Mouse (Mus musculus) heart, postnatal 0 days (tissue): Measurements from ENCODE around the gene Daam2. TPM values are rescaled to one million over a fixed set of nuclear protein-coding genes. Genes with fewer than 3 reads are reported as not detected.
"Not testable (repeated sequence)": the region's sequence is repeated elsewhere in the genome, so short reads cannot be mapped to it uniquely, and the experiment has no call there.

Experiments used
- ATAC-seq: fragments of 200-750 bp; cut with Nextera tagmentation; 2 replicates; pipeline ENCODE4 v1.8.0; 2017; ENCODE audit warnings: low read depth, moderate number of reproducible peaks, moderate library complexity; ENCODE audit not compliant: insufficient read depth
- DNase-seq: peaks from one replicate; pipeline ENCODE4 v3.0.0-alpha.2; 2016; ENCODE audit warnings: low spot score
- H3K27ac ChIP-seq: fragments of 300-500 bp; sonication (generic); 2 replicates; pipeline ENCODE4 v1.5.1; 2014; ENCODE audit warnings: low read depth, mild to moderate bottlenecking
- H3K27me3 ChIP-seq: fragments of 300-500 bp; sonication (generic); 2 replicates; pipeline ENCODE4 v1.6.1; 2014; ENCODE audit warnings: low read length, mixed read lengths; ENCODE audit not compliant: control insufficient read depth, insufficient read depth
- H3K36me3 ChIP-seq: fragments of 300-500 bp; sonication (generic); replicated peaks from 2 replicates; pipeline ENCODE4 v1.6.1; 2014; ENCODE audit warnings: low read length, mixed read lengths; ENCODE audit not compliant: control insufficient read depth, insufficient read depth
- H3K4me1 ChIP-seq: fragments of 300-500 bp; sonication (generic); 2 replicates; pipeline ENCODE4 v1.6.1; 2014; ENCODE audit warnings: antibody characterized with exemption; ENCODE audit not compliant: control insufficient read depth, insufficient read depth
- H3K4me2 ChIP-seq: fragments of 300-500 bp; sonication (generic); 2 replicates; pipeline ENCODE4 v1.6.1; 2014; ENCODE audit warnings: low read depth, mild to moderate bottlenecking, low read length, moderate library complexity
- H3K4me3 ChIP-seq: fragments of 300-500 bp; sonication (generic); 2 replicates; pipeline ENCODE4 v1.5.1; 2014; ENCODE audit warnings: low read depth, low read length
- H3K9ac ChIP-seq: fragments of 300-500 bp; sonication (generic); replicated peaks from 2 replicates; pipeline ENCODE4 v1.6.1; 2014; ENCODE audit warnings: low read depth, low read length, mixed read lengths
- H3K9me3 ChIP-seq: fragments of 300-500 bp; sonication (generic); replicated peaks from 2 replicates; pipeline ENCODE4 v1.6.1; 2016; ENCODE audit warnings: low read length; ENCODE audit not compliant: control insufficient read depth
- CTCF ChIP-seq: IDR thresholded peaks from 2 replicates; pipeline ENCODE4 v1.5.1; 2016; ENCODE audit warnings: antibody characterized with exemption, control low read depth, low read depth
- EP300 ChIP-seq: IDR thresholded peaks from 2 replicates; pipeline ENCODE4 v1.6.1; 2016; ENCODE audit warnings: antibody characterized with exemption, low read depth
- WGBS: fragments of 180-500 bp; shearing (Covaris S2); extraction: QIAGEN DNeasy Blood & Tissue Kit; methylation state at CpG from one replicate; pipeline ENCODE4 v1.1.7; 2014; 5-methylcytosine and 5-hydroxymethylcytosine counted together
- polyA plus RNA-seq: library from polyadenylated mRNA; unstranded; fragments of >200 nt; fragmentation: Nextera tagmentation; extraction: Ambion mirVana; gene quantifications from 2 replicates; pipeline ENCODE4 v1.2.1, GENCODE M21; 2015
- total RNA-seq: library from RNA; depleted of rRNA; stranded (reverse); fragments of >200 nt; gene quantifications from 2 replicates; pipeline ENCODE4 v1.2.3, GENCODE M21; 2014; ENCODE audit warnings: low replicate concordance

Gene Daam2
- total and polyA plus RNA-seq, 2 experiments from 2014 or later, result 2.4 to 10.5 TPM

GRCm38 (mm10) chr17:49448570-49449229 is 115.4 kb downstream of the Daam2 start:
- no peaks in the 10 kb centered on the region for H3K27me3 ChIP-seq
- TF ChIP-seq EP300, result no peak
- no peak for TF ChIP-seq CTCF
- peaks cover 18% of the 10 kb centered on the region; the same call in 1 of the 2 replicates for H3K36me3 ChIP-seq
- peaks cover 8% of the 10 kb centered on the region; the same call in 1 of the 2 replicates for H3K4me1 ChIP-seq
- WGBS, result 54% methylated on average over 8 of the region's 9 CpGs
- H3K4me2 ChIP-seq, result no peak overlapping the region
- H3K9ac ChIP-seq, result no peak overlapping the region
- ATAC-seq (peak; percentile 84), DNase-seq (peak; percentile 75)
- no peaks in the 10 kb centered on the region for H3K9me3 ChIP-seq
- H3K27ac ChIP-seq, result no peak overlapping the region
- no peak overlapping the region for H3K4me3 ChIP-seq

- DNase-seq, H3K4me2 ChIP-seq, H3K4me3 ChIP-seq, H3K27ac ChIP-seq, H3K27me3 ChIP-seq, H3K9me3 ChIP-seq, H3K4me1 ChIP-seq, ATAC-seq, H3K9ac ChIP-seq: not testable (repeated sequence)
- H3K36me3 ChIP-seq, result peaks cover 22% of the 10 kb centered on the region
- WGBS, result 59% methylated on average over 3 of the region's 3 CpGs
These were observed 121.3 kb downstream of the Daam2 start for GRCm38 (mm10) chr17:49442841-49443240.

- H3K9me3 ChIP-seq, result no peaks in the 10 kb centered on the region
- 73% methylated on average over 14 of the region's 14 CpGs for WGBS
These were observed 123.6 kb downstream of the Daam2 start for GRCm38 (mm10) chr17:49440331-49441130.

GRCm38 (mm10) chr17:49439706-49440105 is 124.4 kb downstream of the Daam2 start:
- DNase-seq, result no peak
- Histone ChIP-seq H3K27me3 (no peaks in the 10 kb centered on the region), H3K4me2 (no peak overlapping the region), H3K9me3 (no peaks in the 10 kb centered on the region), H3K9ac (no peak overlapping the region), H3K4me3 (no peak overlapping the region), H3K27ac (no peak overlapping the region), H3K4me1 (no peaks in the 10 kb centered on the region), H3K36me3 (peaks cover 46% of the 10 kb centered on the region)
- no peak for ATAC-seq
- 78% methylated on average over 4 of the region's 4 CpGs for WGBS
- TF ChIP-seq CTCF (no peak), EP300 (no peak)

More at GRCm38 (mm10) chr17:49440331-49441130, 123.6 kb downstream of the Daam2 start:
- TF ChIP-seq EP300 (no peak), CTCF (no peak)
- Histone ChIP-seq H3K4me1 (no peaks in the 10 kb centered on the region), H3K9ac (no peak overlapping the region), H3K27me3 (no peaks in the 10 kb centered on the region), H3K27ac (no peak overlapping the region), H3K36me3 (peaks cover 38% of the 10 kb centered on the region), H3K4me3 (no peak overlapping the region), H3K4me2 (no peak overlapping the region)
- ATAC-seq, result no peak
- DNase-seq, result no peak

GRCm38 (mm10) chr17:49438822-49439574 is 125.1 kb downstream of the Daam2 start:
- WGBS, result 61% methylated on average over 12 of the region's 12 CpGs
- no peak overlapping the region for H3K4me2 ChIP-seq
- H3K27me3 ChIP-seq, result no peaks in the 10 kb centered on the region
- H3K36me3 ChIP-seq, result peaks cover 52% of the 10 kb centered on the region
- ATAC-seq, result no peak
- no peak overlapping the region for H3K4me3 ChIP-seq
- no peaks in the 10 kb centered on the region for H3K4me1 ChIP-seq
- TF ChIP-seq CTCF (no peak), EP300 (no peak)
- no peak overlapping the region for H3K27ac ChIP-seq
- no peak for DNase-seq
- H3K9ac ChIP-seq, result no peak overlapping the region
- no peaks in the 10 kb centered on the region for H3K9me3 ChIP-seq

- not testable (repeated sequence) for H3K4me1 ChIP-seq, H3K9me3 ChIP-seq, H3K4me3 ChIP-seq, H3K27ac ChIP-seq, H3K27me3 ChIP-seq, H3K9ac ChIP-seq, H3K4me2 ChIP-seq, DNase-seq, ATAC-seq
- peaks cover 52% of the 10 kb centered on the region for H3K36me3 ChIP-seq
These were observed 126.8 kb downstream of the Daam2 start for GRCm38 (mm10) chr17:49437306-49437705.
